Mouse (Mus musculus) inflammation-experienced regulatory T-cells, adult 6 months (primary cell): ENCODE data around the gene Drd4. TPM values are rescaled to one million over a fixed set of nuclear protein-coding genes. Genes with fewer than 3 reads are reported as not detected.

Source experiments
- ATAC-seq: one replicate; pipeline ENCODE4 v1.8.0; 2017
- polyA plus RNA-seq, 3 experiments: library from polyadenylated mRNA; unstranded; fragments of 100-300 nt; shearing (Covaris generic); gene quantifications; one replicate each; pipeline ENCODE4 v1.2.1; 2017

Gene Drd4
- polyA plus RNA-seq, 3 experiments from 2014 or later = not detected

DNA sequence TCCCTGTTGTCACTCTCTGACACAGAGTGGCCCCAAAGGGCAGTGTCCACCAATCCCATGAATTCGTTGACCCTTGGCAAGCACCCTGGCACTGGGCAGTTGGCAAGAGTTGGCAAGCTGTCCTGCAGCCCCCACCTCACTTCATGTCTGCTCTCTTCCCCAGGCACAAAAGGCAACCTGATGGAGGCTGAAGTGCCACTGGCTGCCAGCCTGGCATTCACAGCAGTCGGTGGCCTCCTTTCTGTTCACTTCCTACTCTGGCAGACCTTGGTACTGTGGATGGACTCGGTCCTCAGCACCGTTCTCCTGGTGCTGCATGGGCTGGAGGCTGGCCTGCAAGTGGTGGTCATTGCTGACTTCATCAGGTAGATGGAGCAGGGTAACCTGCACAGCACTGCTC is 43.9 kb downstream of the Drd4 start:
- ATAC-seq = no peak

DNA sequence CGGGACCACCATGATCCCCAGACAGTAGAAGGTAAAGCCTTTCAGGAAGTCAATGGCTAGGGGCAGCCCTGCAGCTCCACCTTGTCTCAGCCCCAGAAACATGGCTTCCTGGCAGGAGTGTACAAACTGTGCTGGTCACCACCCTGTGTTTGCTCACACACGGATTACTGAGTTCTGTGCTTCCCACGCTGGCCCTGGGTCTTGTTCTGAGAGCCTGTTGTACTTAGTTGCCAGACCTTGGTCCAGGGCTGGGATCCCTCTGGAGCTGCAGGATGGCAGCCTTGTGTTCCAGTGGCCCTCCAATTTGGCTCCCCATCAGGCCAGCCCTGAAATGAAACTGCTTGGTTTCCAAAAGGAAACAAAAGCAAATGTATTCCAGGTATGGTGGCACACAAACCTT is 44.5 kb downstream of the Drd4 start:
- ATAC-seq = no peak

GRCm38 (mm10) chr7:141337716-141338416 is 46.1 kb downstream of the Drd4 start:
- ATAC-seq = no peak

DNA sequence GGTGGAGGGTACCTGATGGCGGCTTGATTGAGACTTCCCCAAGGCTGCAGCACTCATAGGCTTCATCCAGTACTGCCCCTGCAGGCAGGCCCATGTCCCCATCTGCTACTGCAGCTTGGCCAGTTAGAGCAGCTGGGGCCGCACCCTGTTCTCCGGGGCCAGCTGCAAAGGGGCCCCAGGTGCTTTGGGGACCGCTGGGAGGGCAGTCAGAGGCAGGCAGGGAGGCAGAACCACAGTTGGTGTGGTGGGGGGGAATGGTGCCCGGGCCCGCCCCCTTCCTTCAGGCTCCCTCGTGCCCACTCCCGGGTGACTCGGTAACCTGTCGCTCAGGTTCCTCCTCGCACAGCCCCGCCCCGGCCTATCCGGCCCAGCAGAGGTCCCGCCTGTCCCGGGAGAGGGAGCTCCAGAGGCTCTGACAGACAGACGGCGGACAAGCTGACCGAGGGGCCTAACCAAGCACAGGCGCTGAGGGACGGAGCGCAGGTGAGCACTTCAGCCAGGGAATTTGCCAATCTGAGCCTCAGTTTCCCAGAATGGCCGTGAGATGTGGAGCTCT is 46.8 kb downstream of the Drd4 start, which contains the start of gene Eps8l2:
TSS of gene Eps8l2 (plus strand) at position 305 of the 556 bp plus-strand sequence.
- no peak for ATAC-seq

DNA sequence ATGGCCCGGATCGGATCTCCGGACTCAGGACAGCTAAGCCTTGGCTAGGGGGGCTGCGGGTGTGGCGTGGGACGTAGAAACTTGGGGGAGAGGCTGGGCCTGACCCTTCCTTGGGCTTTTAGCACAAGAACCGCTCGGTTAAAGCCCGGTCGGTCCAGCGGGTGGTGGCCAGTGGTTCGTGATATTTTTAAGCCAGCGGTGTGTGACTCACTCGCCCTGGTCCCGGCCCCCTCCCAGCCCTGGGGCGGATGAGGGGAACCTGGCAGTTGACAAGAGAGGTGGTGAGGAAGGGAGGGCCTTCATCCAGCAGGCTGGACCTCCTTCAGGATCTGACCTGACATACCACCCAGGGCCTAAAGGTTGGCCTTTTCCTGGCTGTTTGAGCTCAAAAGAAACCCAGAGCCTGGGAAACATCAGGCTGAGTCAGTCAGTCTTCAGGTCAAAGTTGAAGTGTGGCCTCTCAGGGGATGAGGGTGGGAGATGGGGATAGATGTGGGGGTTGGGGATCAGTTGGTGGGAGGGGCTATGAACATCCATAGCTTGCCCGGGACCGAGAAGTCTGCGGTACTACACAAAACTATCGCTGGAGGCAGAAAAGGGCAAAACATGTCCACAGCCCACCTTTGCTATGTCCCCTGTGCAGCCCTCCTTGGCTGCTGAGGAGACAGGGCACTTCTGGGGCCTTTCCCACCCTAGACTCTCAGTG is 47.6 kb downstream of the Drd4 start:
- no peak for ATAC-seq

DNA sequence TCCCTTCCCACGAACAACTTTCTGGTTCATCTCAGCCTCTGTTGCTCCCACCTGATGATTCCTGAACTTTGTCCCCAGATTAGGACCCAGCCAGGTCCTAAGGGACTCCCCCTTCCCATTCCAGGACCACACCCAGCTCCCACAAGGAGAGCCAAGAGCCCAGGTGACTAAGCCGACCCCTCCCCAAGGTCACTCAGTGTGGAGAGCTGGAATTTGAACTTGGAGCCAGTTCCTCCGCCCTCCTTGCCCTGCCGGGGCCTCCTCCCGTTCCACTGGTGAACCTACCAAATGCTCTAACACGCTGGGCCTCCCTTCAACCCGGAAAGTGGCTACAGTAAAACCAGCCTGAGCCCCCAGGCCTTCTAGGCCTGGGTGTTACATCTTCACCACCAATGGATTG is 48.2 kb downstream of the Drd4 start:
- ATAC-seq = no peak

DNA sequence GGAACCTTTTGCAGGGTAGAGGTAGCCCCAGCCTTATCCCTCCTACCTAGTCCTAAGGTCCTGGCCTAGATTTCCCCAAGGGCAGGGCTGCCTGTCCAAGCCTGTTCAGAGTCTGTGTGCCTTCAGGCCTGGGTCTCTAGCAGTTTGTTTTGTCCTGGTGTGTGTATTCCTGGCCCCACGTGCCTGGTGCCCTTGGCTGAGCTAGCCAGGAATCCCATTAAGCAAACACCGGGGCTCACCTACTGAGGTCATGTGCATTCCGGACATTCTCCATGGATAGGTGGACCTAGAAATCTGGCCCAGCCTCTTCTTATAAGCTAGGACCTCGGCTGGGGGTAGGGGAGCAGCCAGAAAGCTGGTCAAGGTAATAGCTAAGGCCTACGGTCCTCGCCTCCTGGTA is 48.7 kb downstream of the Drd4 start:
- no peak for ATAC-seq

DNA sequence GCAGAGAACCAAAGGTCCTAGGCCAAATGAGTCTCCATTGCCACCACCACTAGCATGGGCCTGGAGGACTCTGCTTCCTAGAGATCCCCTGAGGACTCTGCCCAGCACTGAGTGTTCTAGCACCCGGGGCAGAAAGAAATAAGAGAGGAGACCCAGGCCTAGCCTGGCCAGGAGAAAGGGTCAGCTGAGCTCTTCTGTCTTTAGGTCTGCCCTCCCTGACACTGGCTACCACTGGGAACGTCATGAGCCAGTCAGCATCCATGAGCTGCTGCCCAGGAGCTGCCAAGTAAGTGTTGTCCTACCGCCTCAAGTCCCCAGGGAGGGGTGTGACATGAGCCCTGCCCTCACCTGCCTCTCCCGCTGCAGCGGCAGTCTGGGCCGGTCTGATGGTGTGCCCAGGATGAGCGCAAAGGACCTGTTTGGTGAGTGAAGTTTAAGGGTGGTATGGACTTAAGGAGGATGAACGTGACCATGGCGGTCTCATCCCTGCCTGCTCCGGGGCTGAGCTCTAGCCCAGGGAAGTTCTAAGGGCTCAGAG is 50.0 kb downstream of the Drd4 start:
- ATAC-seq = no peak

- no peak for ATAC-seq
These were observed 51.4 kb downstream of the Drd4 start for GRCm38 (mm10) chr7:141343230-141343629.

- no peak for ATAC-seq
These were observed 51.9 kb downstream of the Drd4 start for GRCm38 (mm10) chr7:141343696-141344095.

DNA sequence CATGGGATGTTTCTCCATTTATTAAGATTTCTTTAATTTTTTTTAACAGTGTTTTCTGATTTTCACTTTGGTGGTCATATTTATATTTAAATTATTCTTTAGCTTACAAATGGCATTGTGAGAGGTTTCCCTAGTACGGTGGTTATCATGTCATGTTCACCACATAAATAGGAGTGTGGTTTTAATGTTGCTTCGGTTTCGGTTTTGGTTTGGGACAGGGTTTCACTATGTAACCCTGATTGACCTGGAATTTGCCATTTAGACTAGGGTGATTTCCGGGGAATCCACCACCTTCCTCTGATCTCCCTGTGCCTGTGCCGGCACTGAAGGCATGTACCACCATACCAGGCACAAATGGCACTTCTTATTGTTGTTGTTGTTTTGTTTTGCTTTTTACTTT is 53.0 kb downstream of the Drd4 start:
- peak; percentile 92 for ATAC-seq

Other genes with a start within 250 kb of the Drd4 start
- 10 to 100 TPM; 11.1 to 13.1 (median 12.5) TPM for gene B4galnt4, start 230.9 kb upstream of the Drd4 start, polyA plus RNA-seq
- gene Pkp3, start 213.8 kb upstream of the Drd4 start, polyA plus RNA-seq = 100 to 1,000 TPM; 413 to 487 (median 426) TPM
- 100 to 1,000 TPM; 149 to 208 (median 206) TPM for gene Sigirr, start 191.4 kb upstream of the Drd4 start, polyA plus RNA-seq
- not detected for gene Ano9, start 174.2 kb upstream of the Drd4 start, polyA plus RNA-seq
- gene Ptdss2, start 169.6 kb upstream of the Drd4 start, polyA plus RNA-seq = 1 to 10 TPM; 6.2 to 9.3 (median 7.0) TPM
- gene Rnh1, start 119.1 kb upstream of the Drd4 start, polyA plus RNA-seq = 100 to 1,000 TPM; 135 to 147 (median 143) TPM
- 1 to 10 TPM; 1.5 to 6.2 (median 4.6) TPM for gene Hras, start 98.0 kb upstream of the Drd4 start, polyA plus RNA-seq
- gene Lrrc56, start 97.8 kb upstream of the Drd4 start, polyA plus RNA-seq = 1 to 10 TPM; 1.3 to 2.2 (median 1.7) TPM
- 10 to 100 TPM in 1 of 3 experiments, 1 to 10 TPM in 2; 4.6 to 11.3 (median 8.5) TPM for gene Lmntd2, start 77.9 kb upstream of the Drd4 start, polyA plus RNA-seq
- 10 to 100 TPM in 2 of 3 experiments, 1 to 10 TPM in 1; 9.2 to 15.0 (median 13.7) TPM for gene Rassf7, start 76.1 kb upstream of the Drd4 start, polyA plus RNA-seq
- gene Phrf1, start 63.2 kb upstream of the Drd4 start, polyA plus RNA-seq = 10 to 100 TPM; 40.5 to 51.6 (median 46.7) TPM
- gene Irf7, start 25.5 kb upstream of the Drd4 start, polyA plus RNA-seq = 100 to 1,000 TPM in 2 of 3 experiments, 10 to 100 TPM in 1; 95.5 to 112 (median 100) TPM
- not detected for gene Cdhr5, start 15.2 kb upstream of the Drd4 start, polyA plus RNA-seq
- not detected for gene Sct, start 12.9 kb upstream of the Drd4 start, polyA plus RNA-seq
- 10 to 100 TPM; 17.6 to 37.9 (median 34.6) TPM for gene Deaf1, start 35.7 kb downstream of the Drd4 start, polyA plus RNA-seq
- gene Tmem80, start 35.7 kb downstream of the Drd4 start, polyA plus RNA-seq = 10 to 100 TPM; 27.1 to 41.1 (median 39.1) TPM
- gene Eps8l2, start 46.9 kb downstream of the Drd4 start, polyA plus RNA-seq = not detected
- 100 to 1,000 TPM; 271 to 329 (median 303) TPM for gene Taldo1, start 100.2 kb downstream of the Drd4 start, polyA plus RNA-seq
- gene Gatd1, start 122.1 kb downstream of the Drd4 start, polyA plus RNA-seq = 100 to 1,000 TPM in 1 of 3 experiments, 10 to 100 TPM in 2; 70.1 to 108 (median 91.4) TPM
- gene Cend1, start 137.5 kb downstream of the Drd4 start, polyA plus RNA-seq = 1 to 10 TPM in 1 of 3 experiments, not detected in 2; 1.7 TPM
- gene Slc25a22, start 145.9 kb downstream of the Drd4 start, polyA plus RNA-seq = 10 to 100 TPM; 31.4 to 50.6 (median 32.0) TPM
- gene Pidd1, start 152.0 kb downstream of the Drd4 start, polyA plus RNA-seq = 10 to 100 TPM in 2 of 3 experiments, 1 to 10 TPM in 1; 5.8 to 11.5 (median 10.3) TPM
- gene Rplp2, start 155.4 kb downstream of the Drd4 start, polyA plus RNA-seq = 1,000 to 10,000 TPM; 2,239 to 3,896 (median 3,389) TPM
- 10 to 100 TPM; 49.4 to 68.0 (median 63.9) TPM for gene Pnpla2, start 163.2 kb downstream of the Drd4 start, polyA plus RNA-seq
- gene Cracr2b, start 169.1 kb downstream of the Drd4 start, polyA plus RNA-seq = not detected
- gene Cd151, start 175.4 kb downstream of the Drd4 start, polyA plus RNA-seq = 1 to 10 TPM; 6.0 to 8.7 (median 8.5) TPM
- gene Polr2l, start 183.1 kb downstream of the Drd4 start, polyA plus RNA-seq = 10 to 100 TPM; 15.7 to 24.9 (median 19.9) TPM
- gene Tspan4, start 183.2 kb downstream of the Drd4 start, polyA plus RNA-seq = 1 to 10 TPM; 1.8 to 3.0 (median 2.4) TPM
- 10 to 100 TPM; 13.2 to 23.6 (median 14.6) TPM for gene Chid1, start 247.9 kb downstream of the Drd4 start, polyA plus RNA-seq